Mouse (Mus musculus) heart, adult 18-20 months (tissue): Measurements from ENCODE around the gene Gnao1. TPM values are rescaled to one million over a fixed set of nuclear protein-coding genes. Genes with fewer than 3 reads are reported as not detected.

Experiments
- DNase-seq, 2 experiments: peaks; one replicate each; pipeline ENCODE4 v3.0.0; 2021 to 2022; ENCODE audit warnings: mixed read lengths in 1 of 2
- total RNA-seq, 2 experiments: library from RNA; stranded (reverse); gene quantifications; 2 replicates each; pipeline ENCODE4 v1.2.3; 2021

The Gnao1 gene
- total RNA-seq, 2 experiments from 2014 or later, result 20.7 to 21.7 TPM

- peak in 1 of 2 experiments; percentile 27 for DNase-seq
Measured at GRCm38 (mm10) chr8:93843858-93844502, 34.2 kb downstream of the Gnao1 start.

GRCm38 (mm10) chr8:93845186-93845585, 35.4 kb downstream of the Gnao1 start:
- no peak for DNase-seq

- peak; percentile 44 to 57 for DNase-seq
Measured at GRCm38 (mm10) chr8:93852087-93852645, 42.4 kb downstream of the Gnao1 start.

GRCm38 (mm10) chr8:93852851-93853461, 43.2 kb downstream of the Gnao1 start:
- no peak for DNase-seq

GRCm38 (mm10) chr8:93854676-93855075, 44.9 kb downstream of the Gnao1 start:
- DNase-seq, result no peak

GRCm38 (mm10) chr8:93855272-93855671, 45.5 kb downstream of the Gnao1 start:
- DNase-seq, result no peak

GRCm38 (mm10) chr8:93857144-93857543, 47.4 kb downstream of the Gnao1 start:
- DNase-seq, result no peak

- DNase-seq, result no peak
Measured at GRCm38 (mm10) chr8:93858286-93858685, 48.5 kb downstream of the Gnao1 start.

- no peak for DNase-seq
Measured at GRCm38 (mm10) chr8:93860020-93860419, 50.3 kb downstream of the Gnao1 start.

GRCm38 (mm10) chr8:93864064-93864463, 54.3 kb downstream of the Gnao1 start:
- no peak for DNase-seq

GRCm38 (mm10) chr8:93866271-93866670, 56.5 kb downstream of the Gnao1 start:
- no peak for DNase-seq

- peak; percentile 34 to 76 for DNase-seq
Measured at GRCm38 (mm10) chr8:93868486-93869221, 58.9 kb downstream of the Gnao1 start.

- peak; percentile 75 to 85 for DNase-seq
Measured at GRCm38 (mm10) chr8:93871275-93871674, 61.5 kb downstream of the Gnao1 start.

- DNase-seq, result no peak
Measured at GRCm38 (mm10) chr8:93878396-93878795, 68.6 kb downstream of the Gnao1 start.

- DNase-seq, result no peak
Measured at GRCm38 (mm10) chr8:93879966-93880365, 70.2 kb downstream of the Gnao1 start.

GRCm38 (mm10) chr8:93881381-93881780, 71.6 kb downstream of the Gnao1 start:
- DNase-seq, result no peak

- DNase-seq, result no peak
Measured at GRCm38 (mm10) chr8:93883241-93883640, 73.5 kb downstream of the Gnao1 start.

- no peak for DNase-seq
Measured at GRCm38 (mm10) chr8:93883771-93884170, 74.0 kb downstream of the Gnao1 start.

GRCm38 (mm10) chr8:93884316-93884715, 74.5 kb downstream of the Gnao1 start:
- no peak for DNase-seq

GRCm38 (mm10) chr8:93886181-93886580, 76.4 kb downstream of the Gnao1 start:
- peak in 1 of 2 experiments; percentile 47 for DNase-seq

GRCm38 (mm10) chr8:93888150-93888676, 78.4 kb downstream of the Gnao1 start:
- DNase-seq, result no peak

GRCm38 (mm10) chr8:93888702-93889480, 79.1 kb downstream of the Gnao1 start:
- DNase-seq, result no peak
